Mouse (Mus musculus): ENCODE results near the gene Sec11a.
"Not testable (repeated sequence)": the region's sequence is repeated elsewhere in the genome, so short reads cannot be mapped to it uniquely, and the experiment has no call there.

DNA sequence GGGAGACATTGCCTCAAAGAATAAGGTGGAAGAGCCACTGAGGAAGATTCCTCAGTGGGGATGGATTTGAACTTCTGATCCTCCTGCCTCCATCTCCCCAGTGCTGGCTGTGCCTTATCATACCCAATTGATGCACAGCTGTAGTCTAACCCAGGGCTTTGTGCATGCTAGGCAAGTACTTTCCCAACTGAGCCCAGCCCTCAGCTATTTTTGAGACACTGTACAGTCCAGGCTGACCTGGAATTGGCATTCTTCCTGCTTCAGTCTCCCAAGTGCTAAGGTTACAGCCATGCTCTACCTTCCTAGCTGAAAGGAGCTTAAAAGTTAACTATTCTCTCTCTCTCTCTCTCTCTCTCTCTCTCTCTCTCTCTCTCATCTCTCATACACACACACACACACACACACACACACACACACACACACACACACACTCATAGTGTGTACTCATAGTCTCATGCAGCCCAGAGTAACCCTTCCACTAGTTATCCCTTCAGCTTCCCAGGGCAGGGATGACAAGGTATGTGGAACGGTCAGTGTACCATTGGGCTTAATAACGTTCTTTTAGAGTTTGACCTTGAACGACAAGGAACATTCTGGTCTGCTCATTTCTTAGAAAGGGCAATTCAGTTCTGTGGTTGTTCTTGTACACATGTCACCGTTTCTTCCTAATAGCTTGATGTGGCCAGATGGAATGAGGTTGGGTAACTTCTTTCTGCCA, 25.5 kb upstream of the Sec11a start:
- not testable (repeated sequence) for TF ChIP-seq CTCF (IDR thresholded peaks at IDR 0.05; ENCODE audit: extremely low read depth, insufficient read depth, insufficient read length, insufficient replicate concordance); POLR2A (IDR thresholded peaks at IDR 0.05; ENCODE audit: low read depth, low read length)

Measured in spleen, adult 2 months (tissue).